Mouse (Mus musculus) kidney, postnatal 0 days (tissue): ENCODE data around the gene Rtl3. TPM values are rescaled to one million over a fixed set of nuclear protein-coding genes. Genes with fewer than 3 reads are reported as not detected.

Experiments used
- ATAC-seq: fragments of 200-750 bp; cut with Nextera tagmentation; replicated peaks from 2 replicates; pipeline ENCODE4 v1.8.0; 2017; ENCODE audit warnings: low read depth, moderate number of reproducible peaks, moderate TSS enrichment, moderate library complexity; ENCODE audit not compliant: low FRiP score
- DNase-seq: peaks from one replicate; pipeline ENCODE4 v3.0.0-alpha.2; 2016; ENCODE audit warnings: low spot score
- H3K27ac ChIP-seq: fragments of 300-500 bp; sonication (generic); 2 replicates; pipeline ENCODE4 v1.5.1; 2014; ENCODE audit warnings: mild to moderate bottlenecking
- H3K27me3 ChIP-seq: fragments of 300-500 bp; sonication (generic); 2 replicates; pipeline ENCODE4 v1.6.1; 2014; ENCODE audit warnings: low read length, mixed read lengths; ENCODE audit not compliant: insufficient read depth
- H3K36me3 ChIP-seq: fragments of 300-500 bp; sonication (generic); 2 replicates; pipeline ENCODE4 v1.6.1; 2014; ENCODE audit warnings: low read length, mixed read lengths; ENCODE audit not compliant: insufficient read depth
- H3K4me1 ChIP-seq: fragments of 300-500 bp; sonication (generic); replicated peaks from 2 replicates; pipeline ENCODE4 v1.6.1; 2014; ENCODE audit warnings: antibody characterized with exemption, low read length, mixed read lengths; ENCODE audit not compliant: insufficient read depth
- H3K4me2 ChIP-seq: fragments of 300-500 bp; sonication (generic); 2 replicates; pipeline ENCODE4 v1.6.1; 2014; ENCODE audit warnings: mild to moderate bottlenecking, low read length, moderate library complexity, mixed read lengths
- H3K4me3 ChIP-seq: fragments of 300-500 bp; sonication (generic); replicated peaks from 2 replicates; pipeline ENCODE4 v1.5.1; 2014; ENCODE audit warnings: low read depth, low read length
- H3K9ac ChIP-seq: fragments of 300-500 bp; sonication (generic); 2 replicates; pipeline ENCODE4 v1.6.1; 2014; ENCODE audit warnings: low read depth, low read length
- H3K9me3 ChIP-seq: fragments of 300-500 bp; sonication (generic); replicated peaks from 2 replicates; pipeline ENCODE4 v1.6.1; 2016; ENCODE audit warnings: low read length, inconsistent platforms, mixed read lengths
- CTCF ChIP-seq: IDR thresholded peaks from 2 replicates; pipeline ENCODE4 v1.5.1; 2016; ENCODE audit warnings: antibody characterized with exemption, low read depth, mild to moderate bottlenecking, moderate library complexity
- WGBS: fragments of 180-500 bp; shearing (Covaris S2); extraction: QIAGEN DNeasy Blood & Tissue Kit; methylation state at CpG from one replicate; pipeline ENCODE4 v1.1.7; 2014; 5-methylcytosine and 5-hydroxymethylcytosine counted together
- polyA plus RNA-seq: library from polyadenylated mRNA; unstranded; fragments of >200 nt; fragmentation: Nextera tagmentation; extraction: Ambion mirVana; gene quantifications from 2 replicates; pipeline ENCODE4 v1.2.1, GENCODE M21; 2015

The Rtl3 gene
- polyA plus RNA-seq: 0.36 and 0.71 TPM in 2 replicates

- Histone ChIP-seq H3K27me3 (no peaks in the 10 kb centered on the region), H3K9ac (no peak within 1 kb of the TSS), H3K27ac (no peak within 1 kb of the TSS), H3K4me1 (no peaks in the 10 kb centered on the region), H3K4me3 (no peak within 1 kb of the TSS), H3K9me3 (no peaks in the 10 kb centered on the region), H3K4me2 (no peak within 1 kb of the TSS), H3K36me3 (no peaks in the 10 kb centered on the region)
- 56% methylated on average over 7 of the region's 7 CpGs for WGBS
- TF ChIP-seq CTCF: no peak
- ATAC-seq (no peak), DNase-seq (no peak)
Observed at GRCm38 (mm10) chrX:106840409-106840808, at the start of gene Rtl3. TSS of gene Rtl3 (minus strand) at chrX:106840644.

- Histone ChIP-seq H3K36me3 (no peaks in the 10 kb centered on the region), H3K4me3 (no peak overlapping the region), H3K9me3 (no peaks in the 10 kb centered on the region), H3K9ac (no peak overlapping the region), H3K4me1 (no peaks in the 10 kb centered on the region), H3K27ac (no peak overlapping the region), H3K27me3 (no peaks in the 10 kb centered on the region), H3K4me2 (no peak overlapping the region)
- no peak for TF ChIP-seq CTCF
- DNase-seq (peak; percentile 3), ATAC-seq (no peak)
- 63% methylated on average over 4 of the region's 4 CpGs for WGBS
Observed at GRCm38 (mm10) chrX:106872315-106872714, 31.9 kb upstream of the Rtl3 start.

GRCm38 (mm10) chrX:106871894-106872293 is 31.4 kb upstream of the Rtl3 start:
- H3K4me2 ChIP-seq: no peak overlapping the region
- no peak for TF ChIP-seq CTCF
- no peak overlapping the region for H3K9ac ChIP-seq
- WGBS: 44% methylated on average over 3 of the region's 3 CpGs
- no peak overlapping the region for H3K4me3 ChIP-seq
- DNase-seq (peak; percentile 41), ATAC-seq (no peak)
- no peak overlapping the region for H3K27ac ChIP-seq
- H3K27me3 ChIP-seq: no peaks in the 10 kb centered on the region
- no peaks in the 10 kb centered on the region for H3K36me3 ChIP-seq
- H3K9me3 ChIP-seq: no peaks in the 10 kb centered on the region
- H3K4me1 ChIP-seq: no peaks in the 10 kb centered on the region

GRCm38 (mm10) chrX:106871426-106871825 is 31.0 kb upstream of the Rtl3 start:
- WGBS: 57% methylated on average over 3 of the region's 3 CpGs
- DNase-seq: no peak
- no peak overlapping the region for H3K9ac ChIP-seq
- H3K4me3 ChIP-seq: no peak overlapping the region
- no peaks in the 10 kb centered on the region for H3K36me3 ChIP-seq
- H3K27ac ChIP-seq: no peak overlapping the region
- ATAC-seq: no peak
- no peak overlapping the region for H3K4me2 ChIP-seq
- H3K4me1 ChIP-seq: no peaks in the 10 kb centered on the region
- TF ChIP-seq CTCF: no peak
- no peaks in the 10 kb centered on the region for H3K27me3 ChIP-seq
- no peaks in the 10 kb centered on the region for H3K9me3 ChIP-seq

GRCm38 (mm10) chrX:106853523-106854300 is 13.3 kb upstream of the Rtl3 start:
- H3K9me3 ChIP-seq: no peaks in the 10 kb centered on the region
- H3K9ac ChIP-seq: no peak overlapping the region
- no peak overlapping the region for H3K4me2 ChIP-seq
- DNase-seq: no peak
- H3K27me3 ChIP-seq: no peaks in the 10 kb centered on the region
- no peaks in the 10 kb centered on the region for H3K36me3 ChIP-seq
- WGBS: 75% methylated on average over 3 of the region's 3 CpGs
- no peak for ATAC-seq
- no peak overlapping the region for H3K4me3 ChIP-seq
- no peak overlapping the region for H3K27ac ChIP-seq
- no peak for TF ChIP-seq CTCF
- H3K4me1 ChIP-seq: no peaks in the 10 kb centered on the region

- Histone ChIP-seq H3K9ac (no peak overlapping the region), H3K9me3 (no peaks in the 10 kb centered on the region), H3K4me1 (no peaks in the 10 kb centered on the region), H3K27ac (no peak overlapping the region), H3K4me3 (no peak overlapping the region), H3K36me3 (no peaks in the 10 kb centered on the region), H3K4me2 (no peak overlapping the region), H3K27me3 (no peaks in the 10 kb centered on the region)
- no peak for ATAC-seq
- 45% methylated on average over 5 of the region's 5 CpGs for WGBS
- TF ChIP-seq CTCF: no peak
- DNase-seq: no peak
Observed at GRCm38 (mm10) chrX:106839591-106839990, 853 bp downstream of the Rtl3 start.
